Mouse (Mus musculus) intestine, postnatal 0 days (tissue): ENCODE data around the gene Gtf3c4. TPM values are rescaled to one million over a fixed set of nuclear protein-coding genes. Genes with fewer than 3 reads are reported as not detected.

Experiments used
- ATAC-seq: fragments of 200-750 bp; cut with Nextera tagmentation; 2 replicates; pipeline ENCODE4 v1.8.0; 2017; ENCODE audit warnings: mild to moderate bottlenecking, moderate TSS enrichment, moderate library complexity
- H3K27ac ChIP-seq: fragments of 300-500 bp; sonication (generic); 2 replicates; pipeline ENCODE4 v1.5.1; 2014; ENCODE audit warnings: mild to moderate bottlenecking, low read depth, low read length, moderate library complexity
- H3K27me3 ChIP-seq: fragments of 300-500 bp; sonication (generic); replicated peaks from 2 replicates; pipeline ENCODE4 v1.6.1; 2014; ENCODE audit warnings: low read length, mixed read lengths; ENCODE audit not compliant: control insufficient read depth, insufficient read depth
- H3K36me3 ChIP-seq: fragments of 300-500 bp; sonication (generic); 2 replicates; pipeline ENCODE4 v1.6.1; 2014; ENCODE audit warnings: mild to moderate bottlenecking, moderate library complexity; ENCODE audit not compliant: control insufficient read depth, insufficient read depth
- H3K4me1 ChIP-seq: fragments of 300-500 bp; sonication (generic); replicated peaks from 2 replicates; pipeline ENCODE4 v1.6.1; 2014; ENCODE audit warnings: antibody characterized with exemption, low read length, mixed read lengths; ENCODE audit not compliant: control insufficient read depth, insufficient read depth
- H3K4me2 ChIP-seq: fragments of 300-500 bp; sonication (generic); replicated peaks from 2 replicates; pipeline ENCODE4 v1.6.1; 2014; ENCODE audit warnings: low read depth, mild to moderate bottlenecking, moderate library complexity
- H3K4me3 ChIP-seq: fragments of 300-500 bp; sonication (generic); 2 replicates; pipeline ENCODE4 v1.5.1; 2014; ENCODE audit warnings: low read depth, low read length
- H3K9ac ChIP-seq: fragments of 300-500 bp; sonication (generic); 2 replicates; pipeline ENCODE4 v1.6.1; 2014; ENCODE audit warnings: mild to moderate bottlenecking, low read depth, low read length
- H3K9me3 ChIP-seq: fragments of 300-500 bp; sonication (generic); 2 replicates; pipeline ENCODE4 v1.6.1; 2016; ENCODE audit warnings: mixed run types; ENCODE audit not compliant: control insufficient read depth
- CTCF ChIP-seq: sonication (generic); IDR thresholded peaks from 2 replicates; pipeline ENCODE4 v1.5.1; 2016; ENCODE audit warnings: low read depth, mild to moderate bottlenecking, control low read depth, antibody characterized with exemption, moderate library complexity
- WGBS: fragments of 180-500 bp; shearing (Covaris S2); extraction: QIAGEN DNeasy Blood & Tissue Kit; methylation state at CpG from one replicate; pipeline ENCODE4 v1.1.7; 2014; 5-methylcytosine and 5-hydroxymethylcytosine counted together
- polyA plus RNA-seq: library from polyadenylated mRNA; unstranded; fragments of >200 nt; fragmentation: Nextera tagmentation; extraction: Ambion mirVana; gene quantifications from 2 replicates; pipeline ENCODE4 v1.2.1, GENCODE M21; 2015

Gene Gtf3c4
- polyA plus RNA-seq, 1 experiment from 2014 or later = 3.0 TPM

DNA sequence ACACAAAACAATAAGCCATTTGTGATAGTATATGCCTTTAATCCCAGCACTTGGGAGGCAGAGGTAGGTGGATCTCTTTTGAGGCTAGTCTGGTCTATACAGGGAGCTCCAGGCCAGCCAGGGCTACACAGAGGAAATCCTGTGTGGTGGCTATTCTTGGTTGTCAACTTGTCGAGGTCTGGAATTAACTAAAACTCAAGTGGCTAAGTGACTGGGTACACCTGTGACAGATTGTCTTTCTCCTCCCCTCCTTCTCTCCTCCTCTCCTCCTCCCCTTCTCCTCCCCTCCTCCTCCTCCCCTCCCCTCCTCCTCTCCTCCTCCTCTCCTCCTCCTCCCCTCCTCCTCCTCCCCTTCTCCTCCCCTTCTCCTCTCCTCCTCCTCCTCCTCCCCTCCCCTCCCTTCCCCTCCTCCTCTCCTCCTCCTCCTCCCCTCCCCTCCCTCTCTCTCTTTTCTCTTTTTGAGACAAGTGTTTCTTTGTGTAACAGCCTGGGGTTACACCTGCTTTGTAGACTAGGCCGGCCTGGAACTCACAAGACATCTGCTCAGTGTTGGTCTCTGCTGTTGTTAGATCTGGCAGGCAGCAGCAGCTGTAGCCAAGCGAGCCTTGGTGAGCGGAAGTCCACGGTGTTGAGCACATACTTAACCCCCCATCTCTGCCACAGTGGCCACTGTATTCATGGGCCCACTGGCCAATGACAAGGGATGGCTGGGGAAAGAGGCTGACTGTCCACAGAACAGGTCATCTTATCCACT lies 29.7 kb downstream of the Gtf3c4 start:
- Histone ChIP-seq H3K27me3 (no peaks in the 10 kb centered on the region), H3K36me3 (no peaks in the 10 kb centered on the region), H3K4me1 (0 out of 2 replicates have a peak, but pooled peaks cover 3% of the 10 kb centered on the region), H3K9ac (no peak overlapping the region), H3K27ac (no peak overlapping the region), H3K4me3 (no peak overlapping the region), H3K4me2 (no peak overlapping the region), H3K9me3 (no peaks in the 10 kb centered on the region)
- WGBS = 61% methylated on average over 5 of the region's 5 CpGs
- ATAC-seq = no peak
- TF ChIP-seq CTCF = no peak

DNA sequence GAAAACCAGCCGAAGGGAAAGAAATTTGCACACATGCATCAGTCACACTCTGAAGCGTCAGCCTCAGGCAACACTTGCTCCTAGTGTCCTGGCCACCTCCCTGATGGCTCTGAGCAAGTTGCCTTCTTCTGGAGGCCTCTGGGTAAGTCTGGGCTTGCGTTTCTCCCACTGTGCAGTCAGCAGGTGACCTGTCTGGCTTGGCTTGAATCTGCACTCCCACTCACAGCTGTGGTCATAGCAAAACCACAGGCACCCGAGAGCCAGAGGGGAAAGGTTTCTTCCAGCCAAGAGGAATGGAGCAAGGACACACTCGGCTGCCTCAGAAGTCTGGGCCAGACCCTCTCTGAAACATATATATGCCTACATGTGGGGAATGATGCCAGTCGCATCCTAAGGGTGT lies 31.3 kb downstream of the Gtf3c4 start:
- 0 out of 2 replicates have a peak, but pooled peaks cover 3% of the 10 kb centered on the region for H3K4me1 ChIP-seq
- H3K27me3 ChIP-seq = no peaks in the 10 kb centered on the region
- H3K4me2 ChIP-seq = no peak overlapping the region
- no peak overlapping the region for H3K27ac ChIP-seq
- H3K9ac ChIP-seq = no peak overlapping the region
- ATAC-seq = no peak
- TF ChIP-seq CTCF = no peak
- no peaks in the 10 kb centered on the region for H3K36me3 ChIP-seq
- WGBS = 72% methylated on average over 6 of the region's 6 CpGs
- H3K9me3 ChIP-seq = no peaks in the 10 kb centered on the region
- H3K4me3 ChIP-seq = no peak overlapping the region

DNA sequence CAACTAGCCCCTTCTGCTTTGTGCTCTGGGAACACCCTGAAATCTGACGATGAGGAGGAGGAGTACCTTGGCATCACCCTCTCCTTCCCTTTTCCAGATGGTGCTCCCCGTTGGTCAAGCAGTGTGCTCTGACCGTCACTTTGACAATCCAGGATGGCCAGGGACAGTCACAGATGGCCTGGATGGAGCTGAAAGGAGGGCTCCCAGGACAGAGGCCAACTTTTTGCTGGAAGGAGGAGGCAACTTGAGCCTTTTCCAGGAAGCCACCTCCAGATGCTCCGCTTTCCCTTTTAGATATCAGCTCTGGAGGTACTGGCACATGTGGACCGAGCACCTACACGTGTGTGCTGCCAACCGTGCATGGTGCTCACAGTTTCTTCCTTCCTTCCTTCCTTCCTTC lies 36.8 kb downstream of the Gtf3c4 start:
- H3K4me2 ChIP-seq = no peak overlapping the region

GRCm38 (mm10) chr2:28799575-28799974 lies 40.6 kb downstream of the Gtf3c4 start:
- Histone ChIP-seq H3K36me3 (no peaks in the 10 kb centered on the region), H3K4me1 (no peaks in the 10 kb centered on the region), H3K9ac (no peak overlapping the region), H3K27ac (no peak overlapping the region), H3K4me2 (no peak overlapping the region), H3K27me3 (no peaks in the 10 kb centered on the region), H3K9me3 (no peaks in the 10 kb centered on the region), H3K4me3 (no peak overlapping the region)
- ATAC-seq = no peak
- WGBS = 30% methylated on average over 2 of the region's 2 CpGs
- no peak for TF ChIP-seq CTCF

More for the DNA sequence above, 36.8 kb downstream of the Gtf3c4 start:
- TF ChIP-seq CTCF = no peak
- Histone ChIP-seq H3K27ac (no peak overlapping the region), H3K4me1 (0 out of 2 replicates have a peak, but pooled peaks cover 3% of the 10 kb centered on the region), H3K27me3 (no peaks in the 10 kb centered on the region), H3K36me3 (no peaks in the 10 kb centered on the region), H3K4me3 (no peak overlapping the region), H3K9me3 (no peaks in the 10 kb centered on the region), H3K9ac (no peak overlapping the region)
- WGBS = 87% methylated on average over 7 of the region's 7 CpGs
- no peak for ATAC-seq

DNA sequence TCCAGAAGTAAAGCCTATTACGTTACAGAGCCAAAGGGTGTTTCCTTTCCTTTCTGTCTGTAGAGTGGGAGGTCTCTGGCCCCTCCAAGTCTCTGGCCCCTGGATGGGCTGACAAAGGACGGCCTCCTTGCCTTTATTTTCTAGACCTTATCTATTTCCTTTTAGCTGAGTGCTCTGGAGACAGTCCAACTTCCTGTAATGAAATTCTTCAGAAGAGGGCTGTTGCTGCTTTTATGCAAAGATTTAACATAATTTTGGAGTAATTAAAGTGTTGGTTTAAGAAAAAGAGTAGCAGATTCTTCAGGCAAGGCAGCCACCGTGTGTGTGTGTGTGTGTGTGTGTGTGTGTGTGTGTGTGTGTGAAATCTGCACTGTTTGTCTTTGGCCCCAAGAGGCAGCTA lies 41.8 kb downstream of the Gtf3c4 start:
- Histone ChIP-seq H3K27ac (no peak overlapping the region), H3K4me3 (no peak overlapping the region), H3K9me3 (no peaks in the 10 kb centered on the region), H3K36me3 (no peaks in the 10 kb centered on the region), H3K4me2 (no peak overlapping the region), H3K9ac (no peak overlapping the region), H3K27me3 (no peaks in the 10 kb centered on the region), H3K4me1 (no peaks in the 10 kb centered on the region)
- 31% methylated on average over 3 of the region's 3 CpGs for WGBS
- ATAC-seq = no peak
- TF ChIP-seq CTCF = no peak

- TF ChIP-seq CTCF = no peak
- whole genome bisulfite sequencing = 72% methylated on average over 18 of the region's 18 CpGs
Observed at GRCm38 (mm10) chr2:28797490-28798106, 42.6 kb downstream of the Gtf3c4 start.

More at GRCm38 (mm10) chr2:28797490-28798106, 42.6 kb downstream of the Gtf3c4 start:
- no peak overlapping the region for H3K27ac ChIP-seq
- no peak overlapping the region for H3K9ac ChIP-seq
- no peaks in the 10 kb centered on the region for H3K4me1 ChIP-seq
- H3K9me3 ChIP-seq = no peaks in the 10 kb centered on the region
- H3K36me3 ChIP-seq = no peaks in the 10 kb centered on the region
- H3K4me3 ChIP-seq = no peak overlapping the region
- no peak overlapping the region for H3K4me2 ChIP-seq
- no peaks in the 10 kb centered on the region for H3K27me3 ChIP-seq
- ATAC-seq = no peak
